Mouse (Mus musculus) bone marrow, adult 2 months (tissue): ENCODE measurements at regions not wholly inside any gene's neighbourhood (a gene's known extent, or its start where the extent isn't known, plus 50 kb on each side); places are given as distances from the start of the nearest gene placed in this dataset.
A peak's percentile ranks its signal among the peaks of the same experiment; 100 is the strongest.

Experiments
- H3K27ac ChIP-seq: fragments of 200-500 bp; 2 replicates; pipeline ENCODE4 v1.5.1; 2012; ENCODE audit warnings: low read depth, mild to moderate bottlenecking, control low read depth, inconsistent platforms, low read length; ENCODE audit not compliant: control insufficient read depth, poor library complexity, insufficient read depth
- H3K4me1 ChIP-seq: fragments of 200-500 bp; 2 replicates; pipeline ENCODE4 v1.6.1; 2011; ENCODE audit warnings: low read length; ENCODE audit not compliant: control insufficient read depth, insufficient read depth
- H3K4me3 ChIP-seq: fragments of 200-500 bp; replicated peaks from 2 replicates; pipeline ENCODE3; 2011; ENCODE audit warnings: mild to moderate bottlenecking, low read depth, low read length, control low read depth; ENCODE audit not compliant: control insufficient read depth
- CTCF ChIP-seq: fragments of 200-500 bp; IDR thresholded peaks from 2 replicates; pipeline ENCODE4 v1.5.1; 2011; ENCODE audit warnings: low read length, control low read depth; ENCODE audit not compliant: control insufficient read depth, insufficient read depth
- POLR2A ChIP-seq: fragments of 200-500 bp; IDR thresholded peaks from 2 replicates; pipeline ENCODE4 v1.6.1; 2011; ENCODE audit warnings: low read depth, mild to moderate bottlenecking, control low read depth, low read length, borderline replicate concordance; ENCODE audit not compliant: control insufficient read depth
- WGBS: fragments of 180-500 bp; shearing (Covaris S2); methylation state at CpG from one replicate; pipeline ENCODE4 v1.1.7; 2018; 5-methylcytosine and 5-hydroxymethylcytosine counted together

- no peak overlapping the region for H3K27ac ChIP-seq
- WGBS = 35% methylated on average over 2 of the region's 2 CpGs
- H3K4me1 ChIP-seq = no peaks in the 10 kb centered on the region
- TF ChIP-seq CTCF (peak; percentile 50; the same call in 1 of the 2 replicates), POLR2A (no peak)
- H3K4me3 ChIP-seq = no peak overlapping the region
These were observed 98.7 kb downstream of the 4930564D02Rik start for GRCm38 (mm10) chr3:105165355-105165754.

- no peak overlapping the region for H3K4me3 ChIP-seq
- H3K27ac ChIP-seq = no peak overlapping the region
- WGBS = 68% methylated on average over 4 of the region's 4 CpGs
- TF ChIP-seq POLR2A (no peak), CTCF (no peak)
- H3K4me1 ChIP-seq = no peaks in the 10 kb centered on the region
These were observed 102.5 kb downstream of the 4930564D02Rik start for GRCm38 (mm10) chr3:105169117-105169516.

GRCm38 (mm10) chr3:105171527-105171926, 104.9 kb downstream of the 4930564D02Rik start:
- TF ChIP-seq CTCF = no peak
- TF ChIP-seq POLR2A = no peak
- Histone ChIP-seq H3K27ac (no peak overlapping the region), H3K4me3 (no peak overlapping the region), H3K4me1 (no peaks in the 10 kb centered on the region)
- WGBS = 68% methylated on average over 5 of the region's 5 CpGs

GRCm38 (mm10) chr3:105172054-105172453, 105.4 kb downstream of the 4930564D02Rik start:
- 68% methylated on average over 1 of the region's 1 CpGs for WGBS
- TF ChIP-seq POLR2A (no peak), CTCF (no peak)
- H3K4me1 ChIP-seq = no peaks in the 10 kb centered on the region

GRCm38 (mm10) chr3:105191303-105191702, 124.7 kb downstream of the 4930564D02Rik start:
- no peak overlapping the region for H3K27ac ChIP-seq
- WGBS = 66% methylated on average over 7 of the region's 7 CpGs
- H3K4me1 ChIP-seq = no peaks in the 10 kb centered on the region
- no peak overlapping the region for H3K4me3 ChIP-seq
- TF ChIP-seq CTCF (no peak), POLR2A (no peak)

More at GRCm38 (mm10) chr3:105172054-105172453, 105.4 kb downstream of the 4930564D02Rik start:
- Histone ChIP-seq H3K4me3 (no peak overlapping the region), H3K27ac (no peak overlapping the region)

GRCm38 (mm10) chr3:105191830-105192229, 125.2 kb downstream of the 4930564D02Rik start:
- 3% methylated on average over 7 of the region's 7 CpGs for WGBS
- Histone ChIP-seq H3K4me3 (no peak overlapping the region), H3K4me1 (no peaks in the 10 kb centered on the region), H3K27ac (no peak overlapping the region)
- no peak for TF ChIP-seq CTCF
- no peak for TF ChIP-seq POLR2A

GRCm38 (mm10) chr3:105200735-105201134, 134.1 kb downstream of the 4930564D02Rik start:
- 77% methylated on average over 3 of the region's 3 CpGs for WGBS

GRCm38 (mm10) chr3:105209164-105209563, 142.5 kb downstream of the 4930564D02Rik start:
- Histone ChIP-seq H3K4me3 (no peak overlapping the region), H3K27ac (no peak overlapping the region), H3K4me1 (no peaks in the 10 kb centered on the region)
- 65% methylated on average over 5 of the region's 5 CpGs for WGBS
- TF ChIP-seq CTCF (no peak), POLR2A (no peak)

More at GRCm38 (mm10) chr3:105200735-105201134, 134.1 kb downstream of the 4930564D02Rik start:
- no peak overlapping the region for H3K4me3 ChIP-seq
- no peak overlapping the region for H3K27ac ChIP-seq
- no peak for TF ChIP-seq POLR2A
- H3K4me1 ChIP-seq = no peaks in the 10 kb centered on the region

GRCm38 (mm10) chr3:105211023-105211422, 144.4 kb downstream of the 4930564D02Rik start:
- no peak for TF ChIP-seq POLR2A
- TF ChIP-seq CTCF = no peak
- Histone ChIP-seq H3K4me3 (no peak overlapping the region), H3K4me1 (no peaks in the 10 kb centered on the region), H3K27ac (no peak overlapping the region)
- 75% methylated on average over 1 of the region's 1 CpGs for WGBS
